Comparison of ENCODE assay signal across 8 mouse cellular contexts in genomic region chr9:100453944-100454663, GRCm38 (mm10). TPM values are rescaled to one million over a fixed set of nuclear protein-coding genes. Genes with fewer than 3 reads are reported as not detected.
DNase-seq lines count a peak whose midpoint lies in the region; ATAC-seq lines count a peak whose summit lies in the region.

No protein-coding gene starts in this region.

- no peaks in the 10 kb centered on the region for H3K9me3 ChIP-seq in hindbrain, embryonic 14.5 days (ENCODE audit: control insufficient read depth, low read length)

- 11% methylated on average over 24 of the region's 25 CpGs for WGBS in hindbrain, embryonic 14.5 days

- H3K4me1 ChIP-seq in hindbrain, embryonic 14.5 days (replicated peaks; ENCODE audit: control insufficient read depth, insufficient read depth, low read length), result peaks cover 9% of the 10 kb centered on the region; the same call in 1 of the 2 replicates

- peak; percentile 79 for DNase-seq in R1 (ENCODE audit: low read depth, low spot score)
- peak; percentile 95 to 96 for DNase-seq in cerebellum, postnatal 14 days
- DNase-seq in frontal cortex, postnatal 25 days (ENCODE audit: low spot score in 2 of 2), result peak; percentile 47 to 78
- DNase-seq in hindbrain, embryonic 14.5 days (ENCODE audit: low spot score), result peak; percentile 95
- peak; percentile 67 to 83 for DNase-seq in layer of hippocampus, postnatal 25 days (ENCODE audit: extremely low spot score in 1 of 2, low spot score in 1 of 2)
- peak; percentile 93 for DNase-seq in lung, postnatal 36 days
- peak; percentile 95 for DNase-seq in retina, embryonic 14.5 days (ENCODE audit: low spot score)
- DNase-seq in urinary bladder, postnatal 25 days (ENCODE audit: low spot score), result peak; percentile 75

- peak overlapping the region; percentile 66 for H3K4me2 ChIP-seq in hindbrain, embryonic 14.5 days (replicated peaks)

- H3K27me3 ChIP-seq in hindbrain, embryonic 14.5 days (ENCODE audit: control insufficient read depth, insufficient read depth, low read length), result no peaks in the 10 kb centered on the region

- H3K9ac ChIP-seq in hindbrain, embryonic 14.5 days, result peak overlapping the region; percentile 36

- ATAC-seq in hindbrain, embryonic 14.5 days (ENCODE audit: low FRiP score), result 0 out of 2 replicates have a peak, but pooled peaks have one; percentile 37

- H3K4me3 ChIP-seq in hindbrain, embryonic 14.5 days (replicated peaks; ENCODE audit: low read length), result peak overlapping the region; percentile 28

- no peaks in the 10 kb centered on the region for H3K36me3 ChIP-seq in hindbrain, embryonic 14.5 days (replicated peaks; ENCODE audit: control insufficient read depth, insufficient read depth)

- H3K27ac ChIP-seq in hindbrain, embryonic 14.5 days, result no peak overlapping the region

RNA-seq across cellular contexts. Expression of gene Il20rb, which starts 32.5 kb away (rescaled TPM):
- polyA plus RNA-seq in hindbrain, embryonic 14.5 days (2014; fragmentation: Nextera tagmentation; extraction: Ambion mirVana), result 0.29 and 0.57 TPM in 2 replicates
- 1 to 10 TPM; 3.8 to 4.1 TPM for total RNA-seq in layer of hippocampus, postnatal 25 days (2021)
